Mouse (Mus musculus) macrophage (primary cell): ENCODE measurements around the gene Rsc1a1. TPM values are rescaled to one million over a fixed set of nuclear protein-coding genes. Genes with fewer than 3 reads are reported as not detected.

Experiments
- H3K27ac ChIP-seq: fragments of 350-480 bp; formaldehyde crosslinking; 2 replicates; pipeline ENCODE4 v1.9.0; 2021
- H3K36me3 ChIP-seq: fragments of 350-480 bp; formaldehyde crosslinking; 2 replicates; pipeline ENCODE4 v1.9.0; 2021; ENCODE audit errors: inconsistent target
- H3K4me3 ChIP-seq: fragments of 350-480 bp; formaldehyde crosslinking; 2 replicates; pipeline ENCODE4 v1.9.0; 2021; ENCODE audit errors: inconsistent target
- H3K79me2 ChIP-seq: fragments of 350-480 bp; formaldehyde crosslinking; 2 replicates; pipeline ENCODE4 v1.9.0; 2021; ENCODE audit errors: inconsistent target
- WGBS: methylation state at CpG from one replicate; pipeline ENCODE4 v1.1.7; 2026; ENCODE audit warnings: inconsistent platforms; ENCODE audit not compliant: missing documents; 5-methylcytosine and 5-hydroxymethylcytosine counted together
- polyA plus RNA-seq: library from polyadenylated mRNA; stranded (reverse); fragments of 250-400 nt; gene quantifications from 3 replicates; pipeline ENCODE4 v1.2.4, GENCODE M21; 2018; ENCODE audit warnings: inconsistent platforms

Rsc1a1 gene
- polyA plus RNA-seq, 1 experiment from 2014 or later: not detected

DNA sequence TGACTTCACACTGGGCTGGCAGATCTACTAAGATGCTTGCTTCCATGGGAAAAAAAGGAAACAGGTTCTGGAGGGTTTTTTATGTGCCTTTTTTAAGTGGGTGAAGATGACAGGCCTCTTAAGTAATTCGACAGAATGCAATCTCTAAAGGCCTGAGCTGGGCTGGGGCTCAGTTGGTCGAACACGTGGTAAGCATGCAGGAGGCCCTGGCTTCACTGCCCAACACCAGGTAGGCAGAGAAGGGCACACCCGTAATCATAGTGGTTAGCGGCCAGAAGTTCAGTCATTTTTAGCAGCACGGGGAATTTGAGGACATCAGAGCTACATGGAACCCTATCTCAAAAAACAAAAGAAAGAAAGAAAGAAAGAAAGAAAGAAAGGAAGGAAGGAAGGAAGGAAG, 30.9 kb downstream of the Rsc1a1 start:
- WGBS: 96% methylated on average over 6 of the region's 6 CpGs
- Histone ChIP-seq H3K27ac (no peak overlapping the region), H3K4me3 (no peak overlapping the region), H3K36me3 (peaks cover 49% of the 10 kb centered on the region), H3K79me2 (peaks cover 97% of the 10 kb centered on the region)

DNA sequence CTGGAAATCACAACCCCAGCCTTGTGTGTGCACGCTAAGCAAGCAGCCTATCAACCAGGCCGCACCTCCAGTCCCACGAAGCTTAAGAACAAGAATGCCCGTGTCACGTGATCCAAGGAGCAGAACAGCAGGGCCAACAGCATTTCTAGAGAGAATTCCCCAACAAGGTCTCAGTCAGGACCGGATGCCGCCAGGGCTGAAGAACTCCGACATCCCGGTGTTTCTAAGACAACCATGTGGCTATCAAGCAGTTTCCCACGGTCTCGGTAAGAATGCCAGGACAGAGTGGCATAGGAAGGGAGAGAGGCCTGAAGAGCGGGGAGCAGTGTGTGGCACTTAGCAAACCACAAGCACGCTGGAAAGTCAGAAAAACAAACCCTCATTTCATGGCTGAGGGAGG, 31.6 kb downstream of the Rsc1a1 start:
- peaks cover 97% of the 10 kb centered on the region for H3K79me2 ChIP-seq
- H3K4me3 ChIP-seq: no peak overlapping the region
- peaks cover 56% of the 10 kb centered on the region for H3K36me3 ChIP-seq
- H3K27ac ChIP-seq: no peak overlapping the region
- 89% methylated on average over 8 of the region's 13 CpGs for WGBS

DNA sequence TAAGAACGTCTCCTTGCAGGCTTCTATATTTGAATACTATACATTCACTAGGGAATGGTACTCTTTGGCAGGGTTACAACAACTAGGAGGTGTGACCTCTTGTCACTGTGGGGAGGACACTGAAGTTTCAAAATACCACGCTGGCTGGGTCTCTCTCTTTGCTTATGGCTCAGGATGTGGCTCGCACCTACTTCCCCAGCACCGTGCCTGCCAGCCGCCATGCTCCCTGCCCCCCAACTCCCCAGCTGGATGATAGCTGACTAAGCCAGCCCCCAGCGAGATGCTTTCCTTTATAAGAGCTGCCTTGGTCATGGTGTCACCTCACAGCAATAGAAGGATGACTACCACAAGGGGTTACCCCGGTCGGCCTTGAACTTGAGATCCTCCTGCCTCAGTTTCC, 32.4 kb downstream of the Rsc1a1 start:
- 39% methylated on average over 8 of the region's 8 CpGs for WGBS
- no peak overlapping the region for H3K27ac ChIP-seq
- H3K4me3 ChIP-seq: no peak overlapping the region
- peaks cover 97% of the 10 kb centered on the region for H3K79me2 ChIP-seq
- H3K36me3 ChIP-seq: peaks cover 63% of the 10 kb centered on the region

DNA sequence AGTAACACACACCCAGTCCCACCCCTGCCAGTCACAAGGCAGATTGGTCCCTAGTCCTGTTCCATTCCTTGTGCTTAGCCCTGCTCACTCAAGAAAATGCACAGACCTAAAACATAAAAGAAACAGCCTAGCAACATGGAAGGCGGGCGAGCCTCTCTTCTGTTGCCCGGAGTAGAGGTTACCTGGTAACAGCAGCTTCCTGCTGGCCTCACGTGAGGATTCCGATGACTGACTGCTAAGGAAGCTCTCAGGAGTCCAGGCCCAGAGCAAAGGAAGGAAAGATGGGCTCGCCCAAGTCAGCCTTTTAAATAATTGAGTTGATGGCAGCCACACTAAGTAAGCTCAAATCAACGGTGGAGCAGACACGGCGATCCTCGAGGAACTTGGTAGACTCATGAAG, 33.5 kb downstream of the Rsc1a1 start:
- Histone ChIP-seq H3K36me3 (peaks cover 55% of the 10 kb centered on the region), H3K27ac (no peak overlapping the region), H3K4me3 (no peak overlapping the region), H3K79me2 (peaks cover 97% of the 10 kb centered on the region)
- WGBS: 92% methylated on average over 8 of the region's 10 CpGs

DNA sequence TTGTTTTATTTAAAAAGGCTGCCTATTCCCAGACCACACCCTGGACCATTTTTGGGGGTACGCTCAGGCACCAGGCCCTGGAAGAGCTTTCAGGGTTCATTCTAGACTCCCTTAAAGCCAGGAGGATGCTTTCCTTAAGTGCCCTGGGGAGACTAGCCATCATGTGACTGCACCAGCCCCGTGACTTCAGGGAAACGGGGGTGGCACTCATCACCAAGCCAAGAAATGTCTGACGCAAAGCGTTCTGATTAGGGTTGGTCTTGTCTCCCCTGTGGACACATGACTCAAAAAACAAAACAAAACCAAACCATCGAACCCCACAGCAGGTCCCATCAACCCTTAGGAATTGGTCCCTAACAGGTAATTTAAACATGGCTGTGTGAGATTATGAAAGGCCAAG, 34.1 kb downstream of the Rsc1a1 start:
- WGBS: 96% methylated on average over 6 of the region's 6 CpGs
- peaks cover 97% of the 10 kb centered on the region for H3K79me2 ChIP-seq
- H3K36me3 ChIP-seq: peaks cover 54% of the 10 kb centered on the region
- no peak overlapping the region for H3K4me3 ChIP-seq
- H3K27ac ChIP-seq: no peak overlapping the region

DNA sequence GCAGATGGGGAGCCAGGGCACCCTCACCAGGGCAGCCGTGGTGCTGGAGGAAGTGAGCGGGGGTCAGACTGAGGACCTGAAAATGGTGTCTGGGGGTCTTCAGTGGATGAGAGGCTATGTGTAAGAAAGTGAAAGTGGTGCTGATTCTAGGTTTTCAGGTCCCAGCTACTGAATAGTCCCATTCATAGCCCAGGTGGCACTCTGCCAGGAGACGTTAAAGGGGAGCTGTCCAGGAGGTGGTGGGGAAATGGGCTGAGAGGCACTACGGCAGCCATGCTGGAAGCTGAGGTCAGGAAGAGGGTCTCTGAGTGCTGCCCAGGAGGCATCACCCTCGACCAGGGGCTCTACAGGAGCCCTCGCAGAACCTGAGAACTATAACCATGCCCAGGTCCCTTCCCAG, 36.2 kb downstream of the Rsc1a1 start:
- WGBS: 83% methylated on average over 6 of the region's 6 CpGs
- peaks cover 56% of the 10 kb centered on the region for H3K36me3 ChIP-seq

DNA sequence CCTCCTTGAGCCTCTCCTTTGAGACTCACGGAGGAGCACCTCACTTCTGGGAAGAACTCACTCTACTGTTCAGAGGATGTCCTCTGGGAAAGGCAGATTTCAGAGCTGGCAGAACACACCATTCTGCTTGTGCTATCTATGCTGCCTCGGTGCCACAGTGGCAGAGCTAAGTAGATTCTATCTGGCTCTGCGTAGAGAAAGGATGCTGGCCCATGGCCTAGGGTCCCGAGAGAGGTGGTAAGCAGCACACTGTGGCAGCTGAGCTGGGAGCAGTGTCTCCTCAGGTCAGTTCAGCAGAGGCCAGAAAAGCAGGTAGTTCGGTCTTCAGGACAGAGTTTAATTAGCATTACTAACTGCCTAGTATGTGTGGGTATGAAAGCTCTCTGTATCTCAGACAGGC, 37.1 kb downstream of the Rsc1a1 start:
- H3K27ac ChIP-seq: no peak overlapping the region
- peaks cover 47% of the 10 kb centered on the region for H3K36me3 ChIP-seq
- H3K79me2 ChIP-seq: peaks cover 100% of the 10 kb centered on the region
- H3K4me3 ChIP-seq: no peak overlapping the region
- 98% methylated on average over 5 of the region's 5 CpGs for WGBS

More for the DNA sequence above, 36.2 kb downstream of the Rsc1a1 start:
- H3K27ac ChIP-seq: no peak overlapping the region
- H3K4me3 ChIP-seq: no peak overlapping the region
- H3K79me2 ChIP-seq: peaks cover 100% of the 10 kb centered on the region

DNA sequence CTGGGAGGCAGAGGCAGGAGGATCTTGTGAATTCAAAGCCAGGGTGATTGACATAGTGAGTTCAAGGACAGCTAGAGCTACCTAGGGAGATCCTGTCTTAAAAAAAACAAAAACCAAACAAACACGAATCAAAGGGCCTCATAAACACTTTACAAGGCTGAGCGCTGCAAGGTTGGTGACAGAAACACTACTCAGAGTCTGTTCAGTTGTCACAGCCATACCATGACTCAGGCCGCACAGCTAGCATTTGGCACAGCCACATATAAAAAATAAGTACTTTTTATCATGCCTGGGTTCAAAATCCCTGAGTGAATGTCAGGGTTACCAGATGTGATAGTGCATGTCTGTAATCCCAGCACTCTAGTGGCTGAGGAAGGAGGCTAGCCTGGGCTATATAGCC, 38.2 kb downstream of the Rsc1a1 start:
- Histone ChIP-seq H3K36me3 (peaks cover 47% of the 10 kb centered on the region), H3K4me3 (no peak overlapping the region), H3K79me2 (peaks cover 100% of the 10 kb centered on the region), H3K27ac (peak overlapping the region; percentile 52; the same call in 1 of the 2 replicates)
- WGBS: 100% methylated on average over 3 of the region's 3 CpGs

DNA sequence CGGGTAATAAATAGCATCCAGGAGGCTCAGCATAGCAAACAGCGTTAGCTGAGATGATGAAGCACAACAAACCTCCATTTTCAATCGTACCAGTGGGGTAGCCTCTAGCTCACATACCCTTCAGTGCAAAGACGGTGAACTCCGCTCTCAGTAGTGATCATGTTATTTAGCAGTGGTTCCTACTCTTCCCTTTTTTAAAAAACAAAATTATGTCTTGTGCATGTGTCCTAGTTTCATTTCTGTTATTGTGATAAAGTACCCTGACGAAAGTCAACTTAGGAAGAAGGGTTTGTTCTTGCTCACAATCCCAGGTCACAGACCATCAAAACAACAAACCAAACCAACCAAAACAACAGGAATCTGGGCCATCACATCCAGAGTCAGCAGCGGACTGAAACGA, 39.4 kb downstream of the Rsc1a1 start:
- Histone ChIP-seq H3K4me3 (no peak overlapping the region), H3K27ac (peak overlapping the region; percentile 52), H3K79me2 (peaks cover 100% of the 10 kb centered on the region), H3K36me3 (peaks cover 48% of the 10 kb centered on the region)
- WGBS: 62% methylated on average over 8 of the region's 8 CpGs

DNA sequence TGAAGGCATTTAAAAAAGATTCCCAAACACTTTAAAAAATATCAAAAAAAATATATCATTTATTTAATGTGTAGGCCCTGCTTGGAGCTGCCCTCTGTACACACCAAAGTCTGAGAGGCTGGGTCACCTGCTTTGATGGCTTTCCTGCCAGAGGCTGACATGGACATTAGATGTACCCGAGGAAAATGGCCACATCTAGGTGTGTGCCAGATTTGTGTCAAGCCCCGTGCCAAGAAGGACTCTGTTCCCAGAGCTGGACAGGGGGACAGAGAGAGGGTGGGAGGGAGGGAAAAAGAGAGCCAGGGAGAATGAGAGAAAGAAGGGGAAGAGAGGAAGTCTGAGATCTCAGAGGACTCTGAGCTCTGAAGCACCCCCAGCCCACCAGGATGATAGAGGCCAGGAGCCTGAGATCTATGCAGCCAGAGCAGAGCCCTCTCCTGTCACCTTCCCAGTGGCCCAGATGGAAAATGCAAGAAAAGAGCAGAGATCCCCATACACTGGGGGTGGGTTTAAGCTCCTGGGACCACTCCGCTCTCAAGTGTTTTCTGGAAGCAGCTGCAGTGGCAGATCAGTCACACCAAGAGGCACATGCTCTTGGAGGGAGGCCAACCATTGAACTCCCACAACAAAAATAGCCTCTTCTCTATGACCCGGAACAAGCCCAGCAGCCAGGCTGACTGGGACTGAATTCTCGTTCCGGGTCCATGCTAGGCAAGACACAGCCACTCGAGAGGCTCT, 42.1 kb downstream of the Rsc1a1 start:
- peaks cover 45% of the 10 kb centered on the region for H3K36me3 ChIP-seq

DNA sequence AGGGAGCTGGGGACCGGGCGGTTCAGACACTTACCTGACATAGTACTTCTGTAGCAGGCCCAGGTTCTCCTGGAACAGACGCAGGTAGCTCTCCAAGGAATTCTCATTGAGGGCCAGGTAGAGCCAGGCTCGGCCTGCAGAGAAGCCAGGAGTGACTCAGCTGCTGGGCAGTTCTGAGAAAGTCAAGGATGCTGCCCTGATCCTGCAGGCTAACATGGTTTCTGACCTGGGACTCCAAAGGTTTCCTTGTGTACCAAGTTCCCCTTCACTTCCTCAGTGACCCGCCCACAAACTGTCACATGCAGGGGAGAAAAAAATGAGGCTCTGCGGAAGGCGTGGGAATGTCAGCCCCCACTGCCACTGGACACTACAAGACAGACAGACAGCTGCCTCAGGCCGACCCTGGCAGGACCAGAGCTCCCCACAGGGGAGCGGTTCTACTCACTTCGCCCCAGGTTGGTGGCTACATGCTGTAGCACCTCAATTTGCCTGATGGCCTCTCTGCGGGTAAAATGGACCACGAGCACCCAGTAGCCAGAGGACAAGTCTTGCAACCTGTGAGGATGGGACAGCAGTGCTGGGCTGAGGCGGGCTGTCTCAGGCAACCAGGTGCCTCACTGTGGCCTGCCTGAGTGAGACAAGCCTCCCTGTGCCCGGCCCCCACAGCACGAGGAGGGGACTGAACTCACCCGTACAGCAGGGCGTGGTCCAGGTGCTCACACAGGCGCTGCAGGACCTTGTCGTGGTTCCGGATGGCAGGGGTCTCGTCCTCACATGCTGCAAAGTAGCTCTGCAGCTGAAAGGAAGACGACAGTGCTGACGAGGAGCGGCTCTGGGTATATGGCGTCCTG, 43.2 kb downstream of the Rsc1a1 start:
- Histone ChIP-seq H3K36me3 (peaks cover 54% of the 10 kb centered on the region), H3K79me2 (peaks cover 84% of the 10 kb centered on the region), H3K4me3 (no peak overlapping the region), H3K27ac (no peak overlapping the region)
- 93% methylated on average over 25 of the region's 25 CpGs for WGBS

More for the DNA sequence above, 42.1 kb downstream of the Rsc1a1 start:
- Histone ChIP-seq H3K4me3 (no peak overlapping the region), H3K79me2 (peaks cover 95% of the 10 kb centered on the region), H3K27ac (peak overlapping the region; percentile 57)
- WGBS: 61% methylated on average over 7 of the region's 7 CpGs

DNA sequence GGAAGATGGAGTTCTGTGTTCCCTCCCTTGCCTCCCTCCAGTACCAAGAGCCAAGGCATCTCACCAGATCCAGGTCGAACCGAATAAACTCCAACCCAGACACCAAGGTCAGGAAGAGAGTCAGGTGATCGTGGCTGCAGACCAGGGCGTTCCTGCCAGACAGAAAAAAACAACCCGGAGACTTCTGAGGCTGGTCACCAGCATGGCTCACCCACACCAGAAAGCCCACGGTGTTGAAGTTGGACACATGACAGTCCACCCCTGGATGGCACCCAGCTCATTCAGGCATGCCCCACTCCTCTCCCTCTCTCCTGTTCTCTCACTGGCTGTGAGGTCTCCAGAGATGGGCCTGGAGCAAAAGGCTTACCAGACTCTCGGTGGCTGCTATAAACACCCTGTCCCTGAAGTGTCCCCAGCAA, 44.0 kb downstream of the Rsc1a1 start:
- peaks cover 62% of the 10 kb centered on the region for H3K36me3 ChIP-seq
- no peak overlapping the region for H3K27ac ChIP-seq
- WGBS: 86% methylated on average over 7 of the region's 7 CpGs
- peaks cover 76% of the 10 kb centered on the region for H3K79me2 ChIP-seq
- H3K4me3 ChIP-seq: no peak overlapping the region

DNA sequence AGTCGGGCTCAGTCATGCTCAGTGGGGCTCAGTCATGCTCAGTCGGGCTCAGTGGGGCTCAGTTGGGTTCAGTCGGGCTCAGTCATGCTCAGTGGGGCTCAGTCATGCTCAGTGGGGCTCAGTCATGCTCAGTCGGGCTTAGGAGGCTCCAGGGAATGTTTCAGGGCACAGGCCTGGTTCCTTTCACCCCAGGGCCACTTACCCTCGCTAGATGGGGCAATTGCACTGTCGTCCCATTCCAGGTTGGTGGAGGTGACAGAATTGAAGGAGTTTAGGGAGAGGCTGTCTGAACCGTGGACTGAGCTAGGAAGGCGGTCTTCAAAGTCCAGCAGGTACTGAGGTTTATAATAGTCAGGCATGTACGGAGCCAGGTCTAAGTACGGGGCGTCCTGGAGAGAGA, 45.9 kb downstream of the Rsc1a1 start:
- peaks cover 71% of the 10 kb centered on the region for H3K79me2 ChIP-seq
- 87% methylated on average over 8 of the region's 11 CpGs for WGBS

DNA sequence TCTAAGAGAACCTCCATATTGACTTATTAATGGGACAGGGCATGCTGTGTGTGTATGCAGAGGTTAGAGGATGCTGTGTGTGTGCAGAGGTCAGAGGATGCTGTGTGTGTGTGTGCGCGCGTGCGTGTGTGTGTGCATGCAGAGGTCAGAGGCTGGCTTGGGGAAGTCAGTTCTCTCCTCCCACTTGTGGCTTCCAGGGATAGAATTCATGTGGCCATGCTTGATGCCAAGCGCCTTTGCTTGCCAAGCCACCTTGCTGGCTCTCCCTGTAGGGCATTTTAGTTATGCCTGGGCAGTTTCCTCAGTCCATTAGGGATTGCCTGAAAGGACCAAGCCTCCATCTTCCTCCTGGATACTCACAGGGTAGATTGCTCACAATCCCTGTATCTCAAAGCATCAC, 48.7 kb downstream of the Rsc1a1 start:
- no peak overlapping the region for H3K4me3 ChIP-seq
- peaks cover 95% of the 10 kb centered on the region for H3K36me3 ChIP-seq
- 93% methylated on average over 5 of the region's 5 CpGs for WGBS
- peaks cover 61% of the 10 kb centered on the region; the same call in 1 of the 2 replicates for H3K79me2 ChIP-seq
- H3K27ac ChIP-seq: no peak overlapping the region

More for the DNA sequence above, 45.9 kb downstream of the Rsc1a1 start:
- Histone ChIP-seq H3K27ac (no peak overlapping the region), H3K36me3 (peaks cover 81% of the 10 kb centered on the region), H3K4me3 (no peak overlapping the region)

DNA sequence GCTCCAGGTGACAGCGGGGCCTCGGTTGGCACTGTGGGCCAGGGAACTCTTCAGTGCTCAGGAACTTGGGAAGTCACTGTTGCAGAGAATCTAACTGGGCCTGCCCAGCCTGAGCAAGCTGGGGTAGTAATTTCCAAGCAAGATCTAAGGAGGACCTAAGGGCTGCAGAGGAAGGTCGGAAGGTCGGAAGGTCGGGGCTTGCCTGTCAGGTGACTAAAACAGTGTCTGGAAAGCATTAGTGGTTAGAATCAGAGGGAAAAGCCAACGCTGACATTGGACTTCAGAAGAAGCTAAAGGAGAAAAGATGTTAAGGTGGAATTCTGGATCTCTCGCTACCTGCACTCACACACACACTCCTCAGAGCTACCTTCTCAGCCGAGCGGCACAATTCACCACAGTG, 49.4 kb downstream of the Rsc1a1 start:
- H3K4me3 ChIP-seq: no peak overlapping the region
- 89% methylated on average over 9 of the region's 9 CpGs for WGBS
- H3K27ac ChIP-seq: no peak overlapping the region
- peaks cover 95% of the 10 kb centered on the region for H3K36me3 ChIP-seq
- peaks cover 61% of the 10 kb centered on the region; the same call in 1 of the 2 replicates for H3K79me2 ChIP-seq
